Mouse (Mus musculus) limb, embryonic 15.5 days (tissue): Measurements from ENCODE around the gene Zfp113. TPM values are rescaled to one million over a fixed set of nuclear protein-coding genes. Genes with fewer than 3 reads are reported as not detected.

Experiments
- microRNA counts: library from miRNA; unstranded; fragments of <30 nt; microRNA quantifications from one replicate; lab custom pipeline; 2016
- microRNA-seq: library from miRNA; unstranded; fragments of <30 nt; microRNA quantifications from one replicate; pipeline ENCODE4, GENCODE M21; 2016
- polyA plus RNA-seq: library from polyadenylated mRNA; unstranded; fragments of >200 nt; fragmentation: Nextera tagmentation; extraction: Ambion mirVana; gene quantifications from 2 replicates; pipeline ENCODE4 v1.2.1, GENCODE M21; 2015

The Zfp113 gene
- polyA plus RNA-seq, 1 experiment from 2014 or later, result 15.9 TPM

MicroRNA genes within 50 kb of the gene (microRNA counts, 519-probe panel; counts per million panel counts)
- microRNA mmu-miR-106b (lab: Ali Mortazavi, UCI) (3,503 counts per million, percentile 83 among the panel's probes with 10 or more counts), microRNA mmu-miR-25 (lab: Ali Mortazavi, UCI) (4,240 counts per million, percentile 95 among the panel's probes with 10 or more counts), microRNA mmu-miR-93 (lab: Ali Mortazavi, UCI) (3,446 counts per million, percentile 81 among the panel's probes with 10 or more counts)

Small RNA genes within 50 kb of the gene (microRNA-seq; reads per million reads assigned to microRNA genes)
- gene Mir106b, result 4,543 reads per million, percentile 88 among the genes with 10 or more reads in this experiment
- 556 reads per million, percentile 69 among the genes with 10 or more reads in this experiment for gene Mir25
- gene Mir93, result 6,247 reads per million, percentile 92 among the genes with 10 or more reads in this experiment

Other genes starting within 250 kb of the Zfp113 start
- 0.15 and 0.19 TPM in 2 replicates for gene Cyp3a13, start 234.1 kb downstream of the Zfp113 start, polyA plus RNA-seq
- gene Gjc3, start 192.6 kb downstream of the Zfp113 start, polyA plus RNA-seq, result 0.40 and 0.67 TPM in 2 replicates
- not detected in 2 replicates for gene Azgp1, start 174.2 kb downstream of the Zfp113 start, polyA plus RNA-seq
- gene Smok3a, start 134.5 kb downstream of the Zfp113 start, polyA plus RNA-seq, result not detected in 2 replicates
- not detected in 2 replicates for gene Smok3b, start 134.3 kb downstream of the Zfp113 start, polyA plus RNA-seq
- not detected in 2 replicates for gene Smok3c, start 102.5 kb downstream of the Zfp113 start, polyA plus RNA-seq
- gene Zkscan1, start 70.7 kb downstream of the Zfp113 start, polyA plus RNA-seq, result 15.6 and 17.0 TPM in 2 replicates
- 52.8 and 56.5 TPM in 2 replicates for gene Zscan21, start 38.8 kb downstream of the Zfp113 start, polyA plus RNA-seq
- gene Cops6, start 5.3 kb upstream of the Zfp113 start, polyA plus RNA-seq, result 299 and 325 TPM in 2 replicates
- 22.8 and 24.3 TPM in 2 replicates for gene Ap4m1, start 16.3 kb upstream of the Zfp113 start, polyA plus RNA-seq
- gene Mcm7, start 16.7 kb upstream of the Zfp113 start, polyA plus RNA-seq, result 139 and 143 TPM in 2 replicates
- 73.8 and 74.8 TPM in 2 replicates for gene Taf6, start 31.7 kb upstream of the Zfp113 start, polyA plus RNA-seq
- 69.4 and 69.7 TPM in 2 replicates for gene Cnpy4, start 31.7 kb upstream of the Zfp113 start, polyA plus RNA-seq
- 8.4 and 9.2 TPM in 2 replicates for gene Mblac1, start 38.6 kb upstream of the Zfp113 start, polyA plus RNA-seq
- gene Nxpe5, start 70.2 kb upstream of the Zfp113 start, polyA plus RNA-seq, result 0.11 TPM in 1 of 2 replicates, not detected in the other
- gene Lamtor4, start 99.7 kb upstream of the Zfp113 start, polyA plus RNA-seq, result 69.6 and 73.5 TPM in 2 replicates
- 4.4 and 5.1 TPM in 2 replicates for gene BC037034, start 108.3 kb upstream of the Zfp113 start, polyA plus RNA-seq
- 5.1 and 5.3 TPM in 2 replicates for gene Gal3st4, start 117.1 kb upstream of the Zfp113 start, polyA plus RNA-seq
- gene Gm43720, start 124.2 kb upstream of the Zfp113 start, polyA plus RNA-seq, result 0.17 and 0.30 TPM in 2 replicates
- gene Gpc2, start 124.3 kb upstream of the Zfp113 start, polyA plus RNA-seq, result 14.2 and 24.8 TPM in 2 replicates
- 4.8 and 5.5 TPM in 2 replicates for gene Stag3, start 124.5 kb upstream of the Zfp113 start, polyA plus RNA-seq
- gene Pvrig, start 186.2 kb upstream of the Zfp113 start, polyA plus RNA-seq, result 0.21 and 0.36 TPM in 2 replicates